ENCODE assay signal across 9 mouse cellular contexts in the genomic region with DNA sequence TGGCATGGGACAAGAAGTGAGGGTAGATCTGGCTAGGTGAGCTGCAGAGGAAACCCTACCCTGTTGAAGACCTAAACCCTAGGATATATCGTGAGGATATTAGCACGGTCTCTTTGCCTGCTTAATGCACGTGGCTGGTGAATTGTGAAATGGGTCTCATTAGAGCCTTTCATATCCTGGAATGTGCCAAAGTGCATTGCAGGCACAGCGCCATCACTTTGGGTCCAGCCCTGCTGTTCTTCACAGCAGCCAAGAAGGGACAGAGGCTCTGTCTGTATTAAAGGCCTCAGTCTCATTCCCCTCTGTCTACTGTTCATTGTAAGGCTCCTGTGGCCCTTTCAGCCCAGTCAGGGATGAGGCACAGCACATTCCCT.
DNase-seq lines count a peak whose midpoint lies in the region; ATAC-seq and TF ChIP-seq lines count a peak whose summit lies in the region.
"Had no signal": no experiment of that assay in that cellular context is flagged by ENCODE, and none has a peak within 500 bp of the region (broad histone marks: within the 10 kb centered on the region; RNA-seq: fewer than 3 reads in every experiment).

No protein-coding gene starts in this region.

- TF ChIP-seq POLR2A in thymus, adult 2 months (IDR thresholded peaks at IDR 0.05; ENCODE audit: control insufficient read depth, extremely low read depth, insufficient read depth, low read length, poor library complexity), result no peak

- no peak overlapping the region for H3K9ac ChIP-seq in forebrain, embryonic 14.5 days (ENCODE audit: low read length)
- H3K9ac ChIP-seq: limb, embryonic 13.5 days had no signal

- H3K36me3 ChIP-seq in forebrain, embryonic 14.5 days (ENCODE audit: control insufficient read depth, insufficient read depth, low read length), result no peaks in the 10 kb centered on the region
- H3K36me3 ChIP-seq in thymus, adult 2 months (ENCODE audit: control insufficient read depth, insufficient read depth, low read length), result no peaks in the 10 kb centered on the region
- H3K36me3 ChIP-seq: limb, embryonic 13.5 days had no signal

- 0 out of 2 replicates have a peak overlapping the region, but pooled peaks have one; percentile 9 for H3K4me3 ChIP-seq in forebrain, embryonic 14.5 days (ENCODE audit: low read depth, low read length)
- H3K4me3 ChIP-seq in thymus, adult 2 months (ENCODE audit: control insufficient read depth, insufficient read depth, low read length), result no peak overlapping the region
- H3K4me3 ChIP-seq: limb, embryonic 13.5 days had no signal

- peak overlapping the region; percentile 15; the same call in 1 of the 2 replicates for H3K27ac ChIP-seq in forebrain, embryonic 14.5 days (ENCODE audit: low read depth, low read length)
- H3K27ac ChIP-seq in thymus, adult 2 months (ENCODE audit: control insufficient read depth, insufficient read depth, low read length), result no peak overlapping the region
- H3K27ac ChIP-seq: limb, embryonic 13.5 days had no signal

- H3K9me3 ChIP-seq in forebrain, embryonic 14.5 days (replicated peaks; ENCODE audit: control insufficient read depth, low read length), result no peaks in the 10 kb centered on the region
- H3K9me3 ChIP-seq: limb, embryonic 13.5 days had no signal

- H3K4me2 ChIP-seq in forebrain, embryonic 14.5 days (ENCODE audit: low read length), result peak overlapping the region; percentile 33
- H3K4me2 ChIP-seq: limb, embryonic 13.5 days had no signal

- H3K4me1 ChIP-seq in forebrain, embryonic 14.5 days (ENCODE audit: control insufficient read depth, insufficient read depth, low read length), result peaks cover 8% of the 10 kb centered on the region; the same call in 1 of the 2 replicates
- no peaks in the 10 kb centered on the region for H3K4me1 ChIP-seq in thymus, adult 2 months (replicated peaks; ENCODE audit: control insufficient read depth, insufficient read depth, low read length)

- H3K27me3 ChIP-seq in forebrain, embryonic 14.5 days (replicated peaks; ENCODE audit: control insufficient read depth, insufficient read depth, low read length), result no peaks in the 10 kb centered on the region
- no peaks in the 10 kb centered on the region for H3K27me3 ChIP-seq in thymus, adult 2 months (ENCODE audit: control insufficient read depth, insufficient read depth, low read length)
- H3K27me3 ChIP-seq: limb, embryonic 13.5 days had no signal

- WGBS in forebrain, embryonic 14.5 days, result 7% methylated on average over 4 of the region's 4 CpGs
- 83% methylated on average over 4 of the region's 4 CpGs for WGBS in thymus, adult 2 months

- ATAC-seq in forebrain, embryonic 14.5 days, result peak; percentile 83

- peak; percentile 30 to 57 for DNase-seq in frontal cortex, adult 2 months (ENCODE audit: extremely low spot score in 1 of 2, low spot score in 1 of 2)
- no peak for DNase-seq in frontal cortex, postnatal 36 days (ENCODE audit: low spot score in 2 of 2)
- peak; percentile 82 for DNase-seq in forebrain, embryonic 14.5 days (ENCODE audit: low spot score)
- peak; percentile 55 to 60 for DNase-seq in layer of hippocampus, postnatal 36 days
- peak; percentile 39 for DNase-seq in right cerebral cortex, postnatal 14 days
- DNase-seq in spleen, adult 18-20 months, result no peak
- DNase-seq in thymus, adult 2 months, result no peak
- DNase-seq in ovary, adult 18-20 months (ENCODE audit: low spot score), result no peak

- no peak for TF ChIP-seq CTCF in thymus, adult 2 months (IDR thresholded peaks at IDR 0.05; ENCODE audit: borderline replicate concordance, control insufficient read depth, extremely low read depth, insufficient read depth, low read length, poor library complexity)

Comparison
In these comparisons a context has a peak if more than half of its experiments do, and no peak if none do; other contexts are left out.
1. DNase-seq: peak in frontal cortex, adult 2 months (2 of 2), forebrain, embryonic 14.5 days (single experiment), layer of hippocampus, postnatal 36 days (2 of 2) and right cerebral cortex, postnatal 14 days (single experiment); none in frontal cortex, postnatal 36 days (0 of 2), spleen, adult 18-20 months (0 of 2), thymus, adult 2 months (single experiment) and ovary, adult 18-20 months (single experiment).